Mouse (Mus musculus) olfactory bulb, adult 2 months (tissue): ENCODE results near the gene Brca1.

ENCODE experiments used
- CTCF ChIP-seq: fragments of 200-500 bp; IDR thresholded peaks from 2 replicates; pipeline ENCODE4 v1.5.1; 2012; ENCODE audit warnings: low read depth, mild to moderate bottlenecking, low read length, moderate library complexity; ENCODE audit not compliant: insufficient read depth
- POLR2A ChIP-seq: fragments of 200-500 bp; IDR thresholded peaks from 2 replicates; pipeline ENCODE4 v1.6.1; 2012; ENCODE audit warnings: mild to moderate bottlenecking, low read depth, low read length, moderate library complexity; ENCODE audit not compliant: insufficient read depth

GRCm38 (mm10) chr11:101448274-101448746 lies 103.4 kb downstream of the Brca1 start, which contains the start of gene Ifi35:
- TF ChIP-seq CTCF (no peak), POLR2A (no peak)
